Mouse (Mus musculus): ENCODE data around the gene Sgo2b.
"Not testable (repeated sequence)": the region's sequence is repeated elsewhere in the genome, so short reads cannot be mapped to it uniquely, and the experiment has no call there.

Gene Sgo2b

DNA sequence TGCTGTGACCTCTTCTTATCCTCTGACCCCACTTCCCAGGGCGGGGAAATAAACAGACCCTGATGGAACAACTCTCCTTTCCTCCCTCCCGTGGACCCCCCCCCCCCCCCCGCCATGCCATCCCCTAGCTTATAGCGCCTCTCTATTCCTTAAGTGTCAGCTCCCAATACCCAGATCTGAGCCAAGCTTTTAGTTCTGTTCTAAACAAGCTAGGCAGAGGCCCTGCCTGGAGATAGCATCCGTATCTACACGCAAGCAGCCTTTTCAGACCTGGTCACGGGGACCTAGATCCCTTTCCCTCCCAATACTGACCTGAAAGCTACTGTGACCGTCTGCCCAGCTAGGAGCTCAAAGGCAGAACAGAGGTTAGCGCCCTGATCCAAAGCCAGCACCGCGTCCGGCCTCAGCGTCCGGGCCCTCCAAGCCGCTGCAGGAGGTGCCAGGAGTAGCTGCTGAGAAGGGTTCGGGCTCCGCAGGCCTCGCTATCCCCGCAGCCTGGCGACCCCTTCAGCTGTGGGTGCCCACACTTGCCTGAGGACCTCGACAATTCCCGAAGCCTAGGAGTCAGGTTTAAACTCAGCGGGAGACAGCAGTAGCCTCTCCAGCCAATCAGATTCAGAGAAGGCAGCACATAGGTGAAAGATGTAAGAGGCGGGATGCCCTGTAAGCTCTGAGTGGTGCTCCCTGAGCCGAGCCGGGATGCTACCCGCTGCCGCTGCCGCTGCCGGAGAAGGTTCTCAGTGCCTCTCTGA, at the start of gene Sgo2b:
TSS of gene Sgo2b (minus strand) at position 623 of the 752 bp plus-strand sequence.
- no peak for DNase-seq (ENCODE audit: low spot score)

DNA sequence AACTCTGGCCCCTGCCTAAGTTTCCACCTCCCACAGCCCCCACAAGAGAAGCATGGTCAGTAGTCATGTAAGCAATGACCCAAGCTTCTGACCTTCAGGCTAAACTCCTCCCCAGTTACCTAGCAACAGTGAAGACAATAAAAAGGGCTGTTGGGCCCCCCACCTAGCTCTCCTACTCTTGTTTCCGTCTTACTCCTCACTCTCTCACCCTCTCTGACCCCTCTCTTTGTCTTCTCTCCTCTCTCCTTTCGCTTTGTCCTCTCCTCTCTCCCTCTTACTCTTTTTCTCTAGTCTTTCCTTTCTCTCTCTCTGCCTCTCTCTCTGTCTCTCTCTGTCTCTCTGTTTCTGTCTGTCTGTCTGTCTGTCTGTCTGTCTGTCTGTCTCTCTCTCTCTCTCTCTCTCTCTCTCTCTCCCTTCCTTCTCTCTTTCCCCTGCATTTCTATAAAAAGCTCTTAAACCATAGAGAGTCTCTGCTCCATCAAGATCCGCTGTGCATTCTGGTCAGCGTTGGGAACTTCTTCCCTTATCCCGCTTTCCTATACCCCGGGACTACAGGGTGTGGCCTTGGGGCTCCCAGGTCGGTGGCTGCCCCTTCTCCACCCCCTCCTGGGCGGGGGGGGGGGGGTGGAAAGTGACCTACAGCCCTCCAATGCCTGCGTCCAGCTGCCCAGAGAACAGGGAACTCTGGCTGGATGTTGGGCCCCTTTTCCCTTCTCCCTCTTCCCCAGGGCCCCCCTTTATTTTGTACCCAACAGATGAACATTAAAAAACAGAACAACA, 18.8 kb upstream of the Sgo2b start:
- DNase-seq (ENCODE audit: low spot score), result not testable (repeated sequence)

DNA sequence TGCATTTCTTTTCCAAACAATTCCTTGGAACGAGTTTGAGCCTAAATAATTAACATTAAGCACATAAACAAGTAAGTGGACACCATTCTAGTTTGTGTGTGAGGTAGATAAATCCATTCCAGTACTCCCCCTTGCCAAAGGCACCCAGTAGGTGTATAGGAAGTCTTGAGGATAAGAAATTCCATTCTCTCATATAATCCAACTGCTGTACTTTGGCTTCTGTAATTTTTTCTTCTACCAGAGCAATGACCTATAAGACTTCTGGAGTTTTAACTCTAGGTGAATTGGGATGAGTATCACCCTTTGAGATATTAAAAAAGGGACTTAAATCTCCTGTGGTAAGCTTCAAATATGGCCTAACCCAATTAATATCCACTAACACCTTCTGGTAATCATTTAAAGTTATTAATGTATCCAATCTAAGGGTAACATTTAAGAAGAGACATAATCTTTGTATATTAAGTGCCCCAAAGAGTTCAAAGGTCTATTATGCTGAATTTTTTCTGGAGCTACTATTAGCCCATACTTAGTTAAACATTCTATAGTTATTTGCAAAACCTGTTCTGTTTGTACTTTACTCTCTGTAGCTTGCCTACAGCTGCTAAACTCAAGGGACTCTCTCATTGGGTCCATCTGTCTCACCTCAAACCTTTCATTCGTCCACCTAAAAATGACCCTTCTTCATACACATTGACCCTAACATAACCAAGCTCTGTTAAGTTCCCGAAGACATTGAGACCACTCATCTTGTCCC, 9.2 kb upstream of the Sgo2b start:
- DNase-seq (ENCODE audit: low spot score), result no peak

DNA sequence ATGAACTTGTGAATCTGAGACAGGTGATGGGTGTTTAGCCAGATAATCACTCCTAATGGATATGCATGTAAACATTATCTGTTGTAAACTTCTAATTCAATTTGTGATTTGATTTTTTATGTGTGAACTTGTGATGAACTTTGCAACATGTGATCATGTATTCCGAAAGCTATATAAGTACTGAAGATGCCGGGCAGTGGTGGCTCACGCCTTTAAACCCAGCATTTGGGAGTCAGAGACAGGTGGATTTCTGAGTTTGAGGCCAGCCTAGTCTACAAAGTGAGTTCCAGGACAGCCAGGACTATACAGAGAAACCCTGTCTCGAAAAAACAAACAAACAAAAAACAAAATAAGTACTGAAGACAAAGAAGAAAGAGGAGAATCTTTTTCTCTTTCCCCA, 1.8 kb upstream of the Sgo2b start:
- not testable (repeated sequence) for DNase-seq (ENCODE audit: low spot score)

DNA sequence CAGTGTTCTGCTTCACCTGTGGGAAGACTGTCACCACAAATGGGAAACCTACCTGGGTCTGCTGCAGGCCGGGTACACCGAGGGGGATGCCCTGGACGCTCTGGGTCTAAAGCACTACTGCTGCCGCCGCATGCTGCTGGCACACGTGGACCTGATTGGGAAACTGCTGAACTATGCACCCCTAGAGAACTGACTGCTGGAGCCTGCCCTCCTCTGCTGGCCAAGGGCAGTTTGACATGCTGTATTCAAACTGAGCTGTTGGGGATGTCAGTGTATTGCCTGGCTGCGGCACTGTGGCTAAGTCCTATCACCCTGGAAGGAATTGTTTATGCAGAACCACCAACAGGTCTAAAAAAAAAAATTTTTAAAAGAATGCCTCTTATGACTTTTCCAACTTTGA, 18.9 kb downstream of the Sgo2b start:
- no peak for DNase-seq (ENCODE audit: low spot score)

DNA sequence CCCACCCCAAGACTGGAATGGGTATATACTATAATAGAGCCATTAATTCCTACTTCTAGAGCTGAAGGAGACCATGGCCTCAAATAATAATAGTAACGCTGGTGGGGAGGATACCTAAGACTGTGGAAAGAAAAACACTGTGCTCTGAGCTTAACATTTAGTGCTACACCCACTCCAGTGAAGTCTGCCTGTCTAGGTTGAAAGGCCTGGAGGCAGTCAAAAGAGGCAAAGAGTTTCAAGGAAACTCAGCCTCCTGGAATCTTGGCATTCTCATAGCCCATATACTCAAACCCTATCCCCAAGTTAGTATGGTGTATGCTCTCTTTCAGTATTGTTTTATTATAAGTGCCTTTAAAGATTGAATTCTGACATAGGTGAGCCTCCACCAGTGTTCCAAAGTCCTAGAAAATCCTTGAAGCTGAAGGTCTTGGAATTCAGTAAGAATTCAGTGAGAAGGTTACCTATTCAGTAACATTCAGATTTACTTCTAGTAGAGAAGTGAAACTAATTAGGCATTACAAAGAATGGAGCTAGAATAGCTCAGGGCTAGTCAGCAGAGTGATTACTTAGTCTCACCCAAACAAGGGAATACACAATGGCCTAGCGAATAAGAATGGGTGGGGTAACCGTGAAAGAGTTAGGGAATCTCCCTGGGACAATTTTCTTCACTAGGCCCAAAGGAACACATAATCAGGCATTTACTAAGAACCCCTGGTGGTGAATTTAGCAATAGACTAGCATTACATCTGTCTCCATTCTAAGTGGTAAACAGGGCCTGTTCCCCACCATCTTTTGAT, 22.5 kb downstream of the Sgo2b start:
- no peak for DNase-seq (ENCODE audit: low spot score)

DNA sequence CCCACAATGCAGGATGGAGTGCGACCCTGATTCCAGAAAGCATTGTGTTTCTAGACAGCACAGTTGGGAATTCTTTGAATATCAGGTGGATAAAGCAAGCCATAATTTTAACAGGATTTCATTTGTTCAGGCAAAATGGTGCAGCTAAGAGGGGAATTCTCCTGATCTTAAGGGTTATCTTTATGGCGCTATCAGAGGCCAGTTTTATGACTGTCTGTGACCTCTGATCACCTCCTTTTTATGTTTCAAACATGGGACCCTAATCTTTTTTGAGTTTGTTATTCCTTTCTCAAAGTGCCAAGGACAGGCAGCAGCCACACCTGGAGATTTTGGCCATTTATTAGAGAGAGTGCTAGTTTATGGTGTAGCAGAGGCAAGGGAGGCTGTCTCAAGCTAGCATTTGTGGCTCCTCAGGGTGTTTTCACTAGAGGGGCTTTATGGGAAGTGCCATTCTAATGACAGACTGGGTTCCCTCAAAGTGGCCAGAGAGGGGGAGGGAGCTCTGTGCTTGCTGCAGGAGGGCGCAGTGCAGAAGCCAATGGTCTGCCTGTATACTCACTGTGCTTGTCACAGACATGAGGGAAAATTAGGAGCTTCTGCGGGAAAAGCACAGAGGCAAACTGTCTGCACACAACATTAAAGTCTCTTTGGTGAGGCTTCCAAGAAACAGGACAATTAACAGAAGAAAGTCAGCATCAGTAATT, 30.6 kb downstream of the Sgo2b start:
- no peak for DNase-seq (ENCODE audit: low spot score)

DNA sequence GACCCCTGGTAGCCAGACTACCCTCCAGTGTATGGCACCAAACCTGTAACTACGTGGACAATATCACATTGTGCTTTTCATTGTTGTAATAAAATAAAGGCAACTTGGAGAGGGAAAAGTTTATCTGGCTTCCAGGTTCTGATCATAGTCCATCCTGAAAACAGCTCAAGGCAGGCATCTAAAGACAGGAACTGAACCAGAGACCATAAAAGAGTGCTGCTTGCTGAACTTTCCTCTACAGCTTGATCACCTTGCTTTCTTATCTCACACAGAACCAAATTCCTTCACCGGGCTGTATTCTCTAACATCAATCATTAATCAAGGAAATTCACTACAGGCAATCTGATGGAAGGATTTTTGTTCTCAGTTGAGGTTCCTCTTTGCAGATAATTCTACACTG, 57.0 kb downstream of the Sgo2b start:
- no peak for DNase-seq (ENCODE audit: low spot score)

DNA sequence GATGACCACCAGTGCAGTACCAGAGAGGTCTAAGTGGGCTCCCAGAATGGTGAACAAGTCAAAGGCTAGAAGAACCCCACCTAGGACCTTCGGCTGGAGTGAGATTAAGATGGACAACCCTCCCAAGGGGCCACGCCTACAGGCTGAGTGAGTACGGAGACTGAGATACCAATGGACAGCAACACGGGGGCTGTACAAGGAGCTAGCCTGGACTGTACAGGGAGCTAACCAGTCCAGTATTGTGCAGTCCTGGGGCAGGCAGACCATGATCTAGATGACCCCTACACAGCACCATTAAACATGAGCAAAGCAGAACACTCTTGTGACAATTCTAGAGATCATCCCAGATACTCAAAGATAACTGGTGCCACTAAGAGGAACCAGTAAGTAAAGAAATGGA, 73.7 kb downstream of the Sgo2b start:
- DNase-seq (ENCODE audit: low spot score), result no peak

DNA sequence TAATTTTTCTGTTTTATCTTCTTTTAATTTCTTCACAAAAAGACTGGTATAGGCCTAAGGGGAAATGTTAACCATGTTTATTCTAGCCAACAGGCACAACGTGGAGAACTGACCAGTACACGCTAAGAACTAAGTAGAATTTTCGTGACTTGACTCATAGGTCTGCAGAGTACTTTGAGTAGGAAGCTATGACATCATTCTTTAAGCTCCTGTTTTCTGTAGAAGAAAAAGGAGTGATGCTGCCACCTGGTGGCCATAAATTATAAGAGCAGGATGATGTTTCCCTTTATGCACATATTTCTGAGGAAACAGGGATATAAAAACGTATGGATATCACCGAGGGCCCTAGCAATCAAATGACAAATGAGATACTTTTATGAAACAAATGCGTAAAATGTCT, 74.7 kb downstream of the Sgo2b start:
- DNase-seq (ENCODE audit: low spot score), result no peak

DNA sequence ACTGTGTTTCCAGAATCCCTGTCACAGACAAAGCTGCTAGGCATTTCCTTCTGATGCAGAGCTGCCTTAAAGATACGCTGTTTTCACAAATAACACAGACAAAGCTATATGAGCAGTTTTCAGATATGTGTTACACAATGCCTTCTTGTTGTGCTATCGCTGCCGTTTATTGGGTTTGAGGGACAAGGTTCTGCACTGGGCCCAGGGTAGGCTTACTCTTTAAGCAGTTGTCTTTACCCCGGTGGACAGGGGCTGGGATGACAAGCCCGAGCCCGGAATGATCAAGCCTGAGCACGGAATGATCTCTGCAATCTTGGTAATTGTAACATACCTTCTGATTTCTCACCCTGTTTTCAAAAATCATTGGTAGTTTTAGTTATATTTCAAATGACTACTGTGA, 75.1 kb downstream of the Sgo2b start:
- DNase-seq (ENCODE audit: low spot score), result no peak
